Mouse (Mus musculus) cerebellum, postnatal 25 days (tissue): ENCODE results near the gene Polr2a.
"Not testable (repeated sequence)": the region's sequence is repeated elsewhere in the genome, so short reads cannot be mapped to it uniquely, and the experiment has no call there.

Source experiments
- DNase-seq, 2 experiments: peaks; one replicate each; pipeline ENCODE4 v3.0.0; 2021; ENCODE audit warnings: mixed read lengths in 2 of 2

Polr2a gene

GRCm38 (mm10) chr11:69752686-69753085 lies 5.8 kb downstream of the Polr2a start:
- DNase-seq: no peak

- DNase-seq: no peak
Observed at GRCm38 (mm10) chr11:69751635-69752034, 6.8 kb downstream of the Polr2a start.

- DNase-seq: not testable (repeated sequence)
Observed at GRCm38 (mm10) chr11:69731408-69731807, 27.0 kb downstream of the Polr2a start.

DNA sequence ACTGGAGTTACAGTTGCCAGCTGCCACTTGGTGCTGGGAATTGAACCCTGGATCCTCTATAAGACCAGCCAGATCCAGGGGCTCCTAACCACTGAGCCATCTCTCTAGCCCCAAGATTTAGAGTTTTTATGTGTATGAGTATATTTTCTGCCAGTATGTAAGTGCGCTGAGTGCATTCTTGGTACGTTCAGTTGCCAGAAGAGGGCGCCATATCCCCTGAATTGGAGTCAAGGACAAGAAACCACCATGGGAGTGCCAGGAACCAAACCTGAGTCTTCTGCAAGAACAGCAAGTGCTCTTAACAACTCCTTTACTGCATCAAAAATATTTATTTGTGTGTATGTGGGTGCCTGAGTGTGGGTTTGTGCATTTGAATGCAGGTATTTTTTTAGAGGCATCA lies 29.4 kb downstream of the Polr2a start:
- DNase-seq: peak; percentile 51 to 75

DNA sequence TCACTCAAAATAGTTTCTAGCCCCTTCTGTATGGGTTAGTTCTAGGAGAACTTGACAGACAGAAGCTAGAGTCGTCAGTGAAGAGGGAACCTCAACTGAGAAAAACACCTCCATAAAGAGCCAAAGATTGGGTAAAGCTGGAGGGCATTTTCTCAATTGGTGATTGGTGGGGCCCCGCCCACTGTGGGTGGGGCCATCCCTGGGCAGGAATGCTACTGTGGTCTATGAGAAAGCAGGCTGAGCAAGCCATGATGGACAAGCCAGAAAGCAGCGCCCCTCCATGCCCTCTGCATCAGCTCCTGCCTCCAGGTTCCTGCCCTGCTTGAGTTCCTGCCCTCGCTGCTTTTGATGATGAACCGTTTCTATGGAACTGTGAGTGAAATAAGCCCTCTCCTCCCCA lies 32.5 kb downstream of the Polr2a start:
- no peak for DNase-seq

DNA sequence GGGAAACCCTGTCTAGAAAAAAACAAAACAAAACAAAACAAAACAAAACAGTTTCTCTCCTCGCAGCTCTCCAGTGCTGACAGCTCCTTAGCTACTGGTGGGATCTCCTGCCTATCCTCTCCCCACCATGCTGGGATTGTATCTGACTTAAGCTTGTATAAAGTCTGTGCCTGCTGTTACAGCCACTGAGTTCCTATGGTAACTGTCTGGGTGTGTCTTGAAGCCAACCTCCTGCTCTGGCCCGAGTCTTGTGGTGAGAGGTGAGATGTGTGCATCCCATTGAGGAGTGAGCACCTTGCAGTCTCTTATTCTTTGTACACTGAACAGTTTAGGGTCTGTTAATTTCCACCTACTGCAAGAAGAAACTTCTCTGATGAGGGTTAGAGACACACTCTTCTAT lies 35.4 kb downstream of the Polr2a start:
- DNase-seq: no peak

- DNase-seq: no peak
Observed at GRCm38 (mm10) chr11:69720852-69721251, 37.6 kb downstream of the Polr2a start.

GRCm38 (mm10) chr11:69719423-69719822 lies 39.0 kb downstream of the Polr2a start:
- no peak for DNase-seq

DNA sequence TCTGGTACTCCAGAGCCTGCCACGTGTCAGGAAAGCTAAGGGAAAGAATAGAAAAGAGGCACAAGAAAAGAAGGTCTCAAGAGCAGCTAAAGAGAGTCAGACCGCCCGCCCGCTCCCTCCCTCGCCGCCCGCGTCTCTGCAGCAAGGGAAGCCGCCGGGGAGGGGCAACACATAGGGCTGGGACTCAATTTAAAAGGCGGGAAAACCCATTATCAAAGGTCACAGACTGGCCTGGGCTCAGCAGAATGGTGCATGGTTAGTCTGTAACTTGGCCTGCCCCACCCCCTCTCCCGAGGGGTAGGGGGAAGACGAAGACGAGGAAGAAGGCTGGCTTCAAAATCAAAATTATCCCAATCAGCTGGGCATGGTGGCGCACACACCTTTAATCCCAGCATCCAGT lies 39.8 kb downstream of the Polr2a start:
- DNase-seq: no peak

DNA sequence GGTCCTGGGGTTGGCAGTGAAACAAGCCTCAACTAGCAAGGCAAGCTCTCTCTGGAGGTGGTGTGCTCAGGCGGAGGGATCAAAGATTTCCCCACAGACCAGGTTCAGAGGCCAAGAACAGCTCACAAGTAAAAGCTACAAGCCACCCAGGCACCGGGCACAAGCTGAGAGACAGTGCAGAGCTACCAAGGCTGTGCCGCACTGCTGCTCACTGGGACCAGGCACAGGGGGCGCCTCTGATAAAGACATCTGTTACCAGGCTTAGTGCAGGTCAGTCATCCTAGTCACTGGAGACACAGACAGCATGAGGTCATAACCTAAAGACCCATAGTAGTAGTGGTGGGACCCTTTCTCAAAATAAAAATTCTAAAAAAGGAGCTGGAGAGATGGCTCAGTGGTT lies 41.5 kb downstream of the Polr2a start:
- no peak for DNase-seq

DNA sequence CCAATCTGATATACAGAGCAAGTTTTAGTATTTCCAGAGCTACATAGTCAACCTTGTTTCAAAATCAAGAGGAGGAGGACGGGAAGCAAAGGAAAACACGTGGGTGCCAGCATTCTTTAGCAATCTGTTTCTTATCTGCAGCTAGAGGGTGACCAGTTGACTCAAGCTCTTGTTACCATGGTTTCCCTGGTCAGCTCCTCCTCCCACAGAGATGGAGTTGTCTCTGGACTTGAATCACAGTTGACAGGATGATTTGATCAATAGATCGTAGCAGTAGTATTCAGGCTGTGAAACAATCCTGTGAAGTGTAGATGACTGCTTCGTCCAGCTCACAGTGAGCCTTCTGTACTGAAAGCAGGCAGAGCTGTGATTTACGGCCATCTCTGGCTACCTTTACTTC lies 42.5 kb downstream of the Polr2a start:
- no peak for DNase-seq

DNA sequence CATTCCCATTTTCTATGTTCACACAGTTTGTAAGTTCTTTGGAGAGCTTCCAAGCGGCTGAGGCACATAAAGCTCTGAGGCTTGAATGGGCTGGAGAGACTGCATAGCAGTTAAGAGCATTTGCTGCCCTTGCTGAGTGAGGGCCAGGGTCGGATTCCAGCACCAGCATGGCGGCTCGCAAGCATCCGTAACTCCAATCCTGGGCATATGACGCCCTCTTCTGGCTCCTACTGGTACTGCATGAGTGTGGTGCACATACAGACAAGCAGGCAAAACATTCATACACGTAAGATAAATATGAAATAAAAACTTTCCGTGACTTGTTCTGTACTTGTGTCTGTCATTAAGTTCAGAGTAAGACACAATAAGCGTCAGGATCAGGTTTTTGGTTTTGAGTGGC lies 43.0 kb downstream of the Polr2a start:
- peak; percentile 30 to 57 for DNase-seq

DNA sequence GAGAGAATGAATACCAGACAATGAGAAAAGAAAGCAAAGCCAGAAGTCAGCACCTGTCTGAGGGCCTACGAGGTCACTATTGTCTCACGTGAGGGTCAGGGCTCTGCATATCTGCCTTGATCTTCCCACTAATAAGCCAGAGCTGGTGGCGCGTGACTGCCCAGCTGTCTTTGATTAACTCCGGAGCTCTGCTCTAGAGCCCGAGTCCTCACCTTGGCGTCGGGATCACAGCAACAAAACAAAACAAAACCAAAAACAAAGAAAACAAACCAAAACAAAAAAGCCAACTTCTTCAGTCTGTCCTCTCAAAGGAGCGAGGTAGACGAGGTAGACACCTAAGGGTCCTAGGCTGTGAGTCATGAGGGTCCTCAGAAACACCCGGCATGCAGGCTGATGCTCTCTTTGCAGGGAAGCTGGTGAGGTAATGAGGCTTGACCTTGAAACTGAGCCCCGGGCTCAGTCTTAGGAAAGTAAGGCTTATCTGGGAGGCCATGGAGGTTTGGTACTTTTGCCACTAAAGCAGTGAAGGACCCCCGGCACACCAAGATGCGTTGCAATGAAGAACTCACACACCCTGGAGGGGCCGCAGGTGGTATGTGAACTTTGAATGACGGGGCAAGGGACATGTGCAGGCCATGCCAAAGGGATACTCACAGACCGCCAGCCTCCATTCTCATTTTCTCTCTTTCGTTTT lies 43.7 kb downstream of the Polr2a start:
- DNase-seq: no peak

DNA sequence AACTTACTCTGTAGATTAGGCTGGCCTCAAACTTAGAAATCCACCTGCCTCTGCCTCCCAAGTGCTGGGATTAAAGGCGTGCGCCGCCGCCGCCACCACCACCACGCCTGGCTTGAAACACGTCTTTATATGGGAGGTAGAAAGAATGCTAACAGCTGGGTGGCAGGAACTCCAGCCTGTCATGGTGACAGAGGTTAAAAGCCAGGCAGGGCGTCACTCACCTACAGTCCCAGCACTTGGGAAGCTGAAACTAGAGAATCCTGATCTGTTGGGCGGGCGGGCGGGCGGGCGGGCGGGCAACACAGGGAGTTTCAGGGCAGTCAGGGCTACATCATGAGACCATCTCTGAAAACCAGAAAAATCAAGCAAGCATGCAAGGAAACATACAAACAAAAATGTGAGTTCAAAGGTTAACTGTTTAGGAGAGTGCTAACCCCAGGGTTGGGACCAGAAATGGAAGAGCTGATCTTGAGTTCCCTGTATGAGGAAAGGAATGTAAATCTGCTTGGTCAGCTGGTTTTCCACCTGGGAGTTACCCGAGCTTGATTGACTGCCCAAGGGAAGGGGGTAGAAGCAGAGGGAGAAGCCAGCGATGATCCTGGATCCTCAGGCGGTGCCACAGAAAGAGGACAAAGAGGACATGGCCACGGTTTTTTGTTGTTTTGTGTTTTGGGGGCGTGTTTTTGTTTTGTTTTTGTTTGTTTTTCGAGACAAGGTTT lies 45.3 kb downstream of the Polr2a start:
- no peak for DNase-seq

DNA sequence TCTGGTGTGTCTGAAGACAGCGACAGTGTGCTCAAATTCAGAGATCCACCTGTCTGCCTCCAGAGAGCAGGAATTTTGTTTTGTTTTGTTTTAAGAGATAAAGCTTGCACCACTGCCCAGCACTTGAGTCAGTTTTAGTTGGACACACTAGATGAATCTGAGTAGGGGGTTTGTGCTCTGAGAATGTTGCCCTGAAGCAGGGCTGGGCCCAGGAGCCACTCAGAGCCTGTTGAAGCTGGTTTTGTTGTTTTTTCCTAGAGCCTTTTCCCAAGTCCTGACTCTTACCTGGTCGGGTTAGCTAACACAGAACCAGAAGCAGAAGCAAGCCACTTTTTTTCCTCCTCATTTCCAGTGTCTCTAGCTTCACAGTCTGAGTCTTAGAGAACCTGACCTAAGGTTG lies 47.4 kb downstream of the Polr2a start:
- no peak for DNase-seq

- DNase-seq: no peak
Observed at GRCm38 (mm10) chr11:69710470-69710869, 48.0 kb downstream of the Polr2a start.

DNA sequence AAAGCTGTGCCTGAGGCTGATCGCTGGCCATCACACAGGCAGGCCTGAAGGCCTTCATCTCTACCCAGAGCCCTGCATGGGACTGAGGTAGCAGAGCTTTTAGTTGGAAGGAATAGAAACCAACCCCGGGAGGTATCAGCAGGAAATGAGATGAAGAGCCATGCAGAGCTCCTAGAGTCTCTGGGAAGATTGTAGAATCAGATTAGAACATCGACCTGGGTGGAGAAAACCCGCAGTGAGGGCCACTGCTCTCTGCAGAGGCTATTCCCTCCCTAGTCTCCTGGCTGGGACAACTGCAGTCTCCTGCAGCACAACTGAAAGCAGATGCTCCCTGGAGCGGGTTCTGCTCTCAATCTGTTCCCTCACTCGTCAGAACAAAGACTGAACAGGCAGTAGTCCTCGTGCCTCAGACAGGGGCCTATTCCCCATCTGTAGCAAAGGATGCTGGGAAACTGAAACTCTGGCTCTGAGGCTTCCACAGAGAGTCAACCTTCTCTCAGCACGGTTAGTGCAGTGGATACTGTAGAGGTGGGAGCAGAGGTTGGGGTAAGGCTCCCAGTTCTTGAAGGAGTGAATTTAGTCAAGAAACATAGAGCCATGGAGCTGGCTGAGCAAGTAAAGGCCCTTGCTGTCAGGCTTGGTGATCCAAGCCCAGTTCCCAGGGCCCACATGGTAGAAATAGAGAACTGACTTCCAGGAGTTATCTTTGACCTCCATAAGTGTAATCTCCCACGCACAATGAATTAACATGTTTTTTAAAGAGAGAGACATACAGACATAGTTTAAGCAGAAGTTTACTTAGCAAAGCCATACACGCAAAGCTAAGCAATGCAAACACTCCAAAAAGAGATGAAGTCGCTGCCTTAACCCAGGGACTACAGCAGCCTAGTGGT lies 48.6 kb downstream of the Polr2a start:
- DNase-seq: peak; percentile 31 to 38

GRCm38 (mm10) chr11:69708614-69709265 lies 49.7 kb downstream of the Polr2a start:
- DNase-seq: peak; percentile 36 to 49

- DNase-seq: no peak
Observed at GRCm38 (mm10) chr11:69707873-69708381, 50.5 kb downstream of the Polr2a start.

DNA sequence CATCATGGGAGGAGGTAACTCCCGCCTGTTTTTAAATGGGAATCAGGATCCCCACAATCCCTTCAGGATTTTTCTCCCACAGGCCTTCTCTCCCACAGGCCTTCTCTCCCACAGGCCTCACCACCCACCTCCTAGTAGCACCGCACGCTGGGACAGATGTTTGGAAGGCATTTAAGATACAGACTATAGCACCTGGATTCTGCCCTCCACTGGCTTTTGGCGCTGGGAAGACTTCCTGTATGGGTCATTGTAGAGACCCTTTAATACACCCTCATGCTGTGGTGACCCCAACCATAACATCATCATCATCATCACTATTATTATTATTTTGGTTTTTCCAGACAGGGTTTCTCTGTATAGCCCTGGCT lies 51.0 kb downstream of the Polr2a start:
- no peak for DNase-seq

DNA sequence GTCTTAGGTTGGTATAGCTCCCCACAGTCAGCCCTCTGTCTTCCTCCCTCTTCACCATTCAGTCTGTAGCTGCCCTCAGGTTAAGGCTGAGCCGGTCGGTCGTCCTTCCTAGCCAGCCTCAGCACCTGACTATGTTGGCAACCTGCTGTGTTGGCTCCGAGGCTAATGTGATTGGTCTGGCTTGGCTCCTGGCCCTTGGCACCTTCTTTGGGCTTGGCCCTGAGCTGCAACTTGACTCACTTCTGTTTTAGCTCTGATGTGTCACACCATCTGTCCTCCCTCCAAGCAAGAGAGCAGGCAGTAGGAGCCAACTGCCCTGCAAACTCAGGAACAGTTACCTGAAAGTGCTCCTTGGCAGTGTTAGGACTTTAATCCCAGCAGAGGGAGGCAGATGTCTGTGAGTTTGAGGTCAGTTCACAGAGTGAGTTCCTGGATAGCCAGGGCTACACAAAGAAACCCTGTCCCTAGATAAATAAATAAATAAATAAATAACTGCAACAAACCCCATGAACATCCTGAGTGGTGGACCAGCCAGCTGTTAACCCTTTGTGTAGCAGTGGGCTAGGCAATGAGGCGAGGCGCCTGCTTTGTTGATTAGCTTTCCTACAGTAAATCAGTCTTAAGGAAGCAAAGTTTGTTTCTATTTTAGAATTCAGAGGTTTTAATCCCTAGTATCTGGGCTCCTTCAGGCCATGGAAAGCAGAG lies 51.5 kb downstream of the Polr2a start:
- peak; percentile 98 for DNase-seq

- no peak for DNase-seq
Observed at GRCm38 (mm10) chr11:69704613-69705010, 53.8 kb downstream of the Polr2a start.
